Mouse (Mus musculus): Measurements from ENCODE around the gene Olfr555.
A peak's percentile ranks its signal among the peaks of the same experiment; 100 is the strongest.
"Not testable (repeated sequence)": the region's sequence is repeated elsewhere in the genome, so short reads cannot be mapped to it uniquely, and the experiment has no call there.

Gene Olfr555

GRCm38 (mm10) chr7:102658523-102658922 lies at the start of gene Olfr555:
Gene Olfr555, plus strand, starts transcription at chr7:102658823.
- DNase-seq (ENCODE audit: low spot score in 2 of 2): no peak

- DNase-seq (ENCODE audit: low spot score in 2 of 2): no peak
These were observed 40.5 kb upstream of the Olfr555 start, which contains the start of gene Olfr553 for GRCm38 (mm10) chr7:102618118-102618517. Gene Olfr553, minus strand, starts transcription at chr7:102618218.

GRCm38 (mm10) chr7:102619608-102620007 lies 39.0 kb upstream of the Olfr555 start:
- no peak for DNase-seq (ENCODE audit: low spot score in 2 of 2)

- DNase-seq (ENCODE audit: low spot score in 2 of 2): not testable (repeated sequence)
These were observed 38.3 kb upstream of the Olfr555 start for GRCm38 (mm10) chr7:102620368-102620767.

GRCm38 (mm10) chr7:102636665-102637064 lies 22.0 kb upstream of the Olfr555 start:
- peak in 1 of 2 experiments; percentile 67 for DNase-seq (ENCODE audit: low spot score in 2 of 2)

- DNase-seq (ENCODE audit: low spot score in 2 of 2): no peak
These were observed 20.5 kb upstream of the Olfr555 start, which contains the start of gene Olfr554 for GRCm38 (mm10) chr7:102638132-102638531. Gene Olfr554, plus strand, starts transcription at chr7:102638432.

GRCm38 (mm10) chr7:102644945-102645344 lies 13.7 kb upstream of the Olfr555 start:
- not testable (repeated sequence) for DNase-seq (ENCODE audit: low spot score in 2 of 2)

GRCm38 (mm10) chr7:102664599-102664998 lies 6.0 kb downstream of the Olfr555 start, which contains the start of gene Olfr556:
Gene Olfr556, plus strand, starts transcription at chr7:102664899.
- no peak for DNase-seq (ENCODE audit: low spot score in 2 of 2)

GRCm38 (mm10) chr7:102665378-102665777 lies 6.8 kb downstream of the Olfr555 start:
- no peak for DNase-seq (ENCODE audit: low spot score in 2 of 2)

GRCm38 (mm10) chr7:102676225-102676624 lies 17.6 kb downstream of the Olfr555 start:
- DNase-seq (ENCODE audit: low spot score in 2 of 2): no peak

GRCm38 (mm10) chr7:102681916-102682315 lies 23.3 kb downstream of the Olfr555 start:
- DNase-seq (ENCODE audit: low spot score in 2 of 2): no peak

GRCm38 (mm10) chr7:102686944-102687501 lies 28.4 kb downstream of the Olfr555 start, which contains the start of gene Trim68:
Gene Trim68, minus strand, starts transcription at chr7:102687327.
- peak; percentile 90 to 91 for DNase-seq (ENCODE audit: low spot score in 2 of 2)

GRCm38 (mm10) chr7:102695358-102696125 lies 36.9 kb downstream of the Olfr555 start, which contains the start of gene Olfr557:
Gene Olfr557, plus strand, starts transcription at chr7:102695910.
- DNase-seq (ENCODE audit: low spot score in 2 of 2): peak in 1 of 2 experiments; percentile 35

GRCm38 (mm10) chr7:102698461-102698860 lies 39.8 kb downstream of the Olfr555 start:
- no peak for DNase-seq (ENCODE audit: low spot score in 2 of 2)

GRCm38 (mm10) chr7:102701915-102702314 lies 43.3 kb downstream of the Olfr555 start, which contains the start of gene Olfr558:
Gene Olfr558, plus strand, starts transcription at chr7:102702215.
- DNase-seq (ENCODE audit: low spot score in 2 of 2): no peak
